Mouse (Mus musculus) megakaryocyte, embryonic 14.5 days (primary cell): ENCODE results near the gene Hmga1.

ENCODE experiments used
- FLI1 ChIP-seq: IDR thresholded peaks from 2 replicates; pipeline ENCODE4 v1.6.1; 2012; ENCODE audit warnings: low read length, inconsistent platforms, mixed read lengths
- GATA1 ChIP-seq: IDR thresholded peaks from 3 replicates; pipeline ENCODE4 v1.6.1; 2012; ENCODE audit warnings: mixed read lengths, low read length, inconsistent platforms, borderline replicate concordance

- TF ChIP-seq GATA1 = no peak
- TF ChIP-seq FLI1 = no peak
Measured at GRCm38 (mm10) chr17:27592565-27592910, 36.2 kb downstream of the Hmga1 start.
